ENCODE assay signal across 8 mouse cellular contexts in the genomic region with DNA sequence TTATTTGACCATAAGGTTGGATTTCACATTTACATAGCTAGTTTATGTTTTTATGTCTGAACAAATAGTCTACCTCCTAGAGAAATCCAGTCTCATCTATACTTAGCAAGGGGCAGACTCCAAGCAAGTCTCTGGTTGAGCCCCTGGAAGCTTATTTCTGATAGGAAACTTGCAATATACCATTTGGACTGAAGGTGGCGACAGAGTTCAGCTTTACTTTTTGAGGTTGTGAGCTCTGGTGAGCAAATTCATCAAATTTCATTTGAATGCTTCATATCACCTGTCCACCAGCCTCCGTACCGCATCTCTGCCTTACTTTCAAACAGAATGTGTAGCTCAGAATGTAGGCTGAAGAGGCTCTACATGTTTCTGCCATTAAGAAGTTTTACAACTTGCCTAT. TPM values are rescaled to one million over a fixed set of nuclear protein-coding genes. Genes with fewer than 3 reads are reported as not detected.
A peak's percentile ranks its signal among the peaks of the same experiment; 100 is the strongest.
DNase-seq lines count a peak whose midpoint lies in the region; ATAC-seq lines count a peak whose summit lies in the region.
"Had no signal": no experiment of that assay in that cellular context is flagged by ENCODE, and none has a peak within 500 bp of the region (broad histone marks: within the 10 kb centered on the region; RNA-seq: fewer than 3 reads in every experiment).

No protein-coding gene starts in this region.

- WGBS in liver, embryonic 12.5 days (ENCODE audit: insufficient replicate concordance): 9% methylated on average over 3 of the region's 3 CpGs

- H3K27me3 ChIP-seq in liver, embryonic 12.5 days (replicated peaks): no peaks in the 10 kb centered on the region

- no peaks in the 10 kb centered on the region for H3K4me1 ChIP-seq in liver, embryonic 12.5 days

- DNase-seq in liver (peak; percentile 20), WW6 (ENCODE audit: low read depth, low spot score) (peak; percentile 22)
- peak; percentile 13 to 56 for DNase-seq in cerebellum, postnatal 25 days
- peak; percentile 24 to 61 for DNase-seq in kidney, postnatal 36 days
- peak; percentile 52 for DNase-seq in lung, postnatal 14 days
- DNase-seq in right cerebral cortex, postnatal 4 days: peak; percentile 46

- H3K4me2 ChIP-seq in liver, embryonic 12.5 days: no peak overlapping the region

- no peak overlapping the region for H3K4me3 ChIP-seq in liver, embryonic 12.5 days

- H3K9ac ChIP-seq in liver, embryonic 12.5 days: no peak overlapping the region

- no peak overlapping the region for H3K27ac ChIP-seq in liver, embryonic 12.5 days

- ATAC-seq in liver, embryonic 12.5 days: no peak

- no peaks in the 10 kb centered on the region for H3K36me3 ChIP-seq in liver, embryonic 12.5 days

- no peaks in the 10 kb centered on the region for H3K9me3 ChIP-seq in liver, embryonic 12.5 days (replicated peaks)

RNA-seq across cellular contexts. Expression of a gene that starts 5.8 kb away (rescaled TPM):
- polyA plus RNA-seq in liver, embryonic 12.5 days (2016; fragmentation: Nextera tagmentation; extraction: Ambion mirVana): not detected in 2 replicates
- polyA plus RNA-seq: heart, embryonic 14.5 days had no signal

RNA-seq across cellular contexts. Expression of a gene that starts 20.1 kb away (rescaled TPM):
- polyA plus RNA-seq in liver, embryonic 12.5 days (2016; fragmentation: Nextera tagmentation; extraction: Ambion mirVana): not detected in 2 replicates
- polyA plus RNA-seq: heart, embryonic 14.5 days had no signal

RNA-seq across cellular contexts. Expression of a gene that starts 39.8 kb away (rescaled TPM):
- 0.54 and 1.0 TPM in 2 replicates for polyA plus RNA-seq in liver, embryonic 12.5 days (2016; fragmentation: Nextera tagmentation; extraction: Ambion mirVana)
